Mouse (Mus musculus): Measurements from ENCODE around the gene Fzd7.

DNA sequence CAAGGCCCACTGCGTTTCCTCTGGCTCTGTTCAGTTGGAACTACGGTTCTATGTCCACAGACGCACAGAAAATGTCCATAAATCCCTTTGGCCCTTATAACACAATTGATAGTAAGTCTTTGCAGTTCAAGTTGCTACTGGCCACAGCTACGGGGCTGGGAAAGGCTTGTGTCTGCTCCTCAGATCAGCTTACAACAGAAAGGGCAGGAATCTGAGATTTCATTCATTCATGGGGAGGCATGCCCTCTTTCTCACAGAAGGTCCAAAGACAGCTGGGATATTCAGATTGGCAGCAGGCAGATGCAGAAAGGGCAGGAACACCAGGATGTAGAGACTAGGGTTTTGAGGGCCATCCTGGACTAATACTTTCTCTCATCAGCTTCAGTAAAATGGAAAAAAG lies 43.9 kb upstream of the Fzd7 start:
- no peak for TF ChIP-seq MAFK (IDR thresholded peaks at IDR 0.05; ENCODE audit: insufficient replicate concordance, low read length)
- TF ChIP-seq POLR2A (IDR thresholded peaks at IDR 0.05; ENCODE audit: low read depth, low read length) = no peak
- TF ChIP-seq CTCF (conservative IDR thresholded peaks at IDR 0.05 in 1 of 2, IDR thresholded peaks at IDR 0.05 in 1 of 2; ENCODE audit: low read depth in 2 of 2, low read length in 2 of 2) = no peak
- no peak for TF ChIP-seq BHLHE40 (IDR thresholded peaks at IDR 0.05; ENCODE audit: low read depth, low read length)
- TF ChIP-seq UBTF (IDR thresholded peaks at IDR 0.05; ENCODE audit: low read depth, low read length) = no peak
- TF ChIP-seq MAX (IDR thresholded peaks at IDR 0.05; ENCODE audit: low read length) = no peak
- no peak for TF ChIP-seq ZKSCAN1 (IDR thresholded peaks at IDR 0.05; ENCODE audit: borderline replicate concordance, low read depth, low read length)
- no peak for TF ChIP-seq EP300 (IDR thresholded peaks at IDR 0.05; ENCODE audit: low read length)
- TF ChIP-seq HCFC1 (IDR thresholded peaks at IDR 0.05; ENCODE audit: low read depth, low read length) = no peak
- TF ChIP-seq POLR2AphosphoS2 (IDR thresholded peaks at IDR 0.05; ENCODE audit: low read depth, low read length) = no peak
- no peak for TF ChIP-seq GABPA (IDR thresholded peaks at IDR 0.05; ENCODE audit: insufficient replicate concordance, low read depth, low read length)
